Mouse (Mus musculus) stomach, postnatal 0 days (tissue): Measurements from ENCODE around the gene Heatr6.

Experiments
- CTCF ChIP-seq: IDR thresholded peaks from 2 replicates; pipeline ENCODE4 v1.5.1; 2016; ENCODE audit warnings: antibody characterized with exemption, low read depth, mild to moderate bottlenecking, moderate library complexity
- EP300 ChIP-seq: optimal IDR thresholded peaks from 2 replicates; pipeline ENCODE3; 2016; ENCODE audit warnings: antibody characterized with exemption

- TF ChIP-seq CTCF, result no peak
- TF ChIP-seq EP300, result no peak
These were observed 61.7 kb downstream of the Heatr6 start for GRCm38 (mm10) chr11:83815191-83815590.
